Mouse (Mus musculus) spleen, adult 2 months (tissue): ENCODE results near the gene Gtf2a2. TPM values are rescaled to one million over a fixed set of nuclear protein-coding genes. Genes with fewer than 3 reads are reported as not detected.

Experiments
- DNase-seq, 2 experiments: peaks; one replicate each; pipeline versions ENCODE4 v3.0.0 to v3.0.0-alpha.2; 2012 to 2021; ENCODE audit warnings: low spot score in 2 of 2, low read depth in 1 of 2
- H3K27ac ChIP-seq: fragments of 200-500 bp; 2 replicates; pipeline ENCODE4 v1.5.1; 2012; ENCODE audit warnings: low read length, inconsistent platforms; ENCODE audit not compliant: insufficient read depth
- H3K27me3 ChIP-seq: fragments of 200-500 bp; 2 replicates; pipeline ENCODE4 v1.6.1; 2012; ENCODE audit warnings: mild to moderate bottlenecking, moderate library complexity, low read length, inconsistent platforms; ENCODE audit not compliant: control insufficient read depth, insufficient read depth
- H3K36me3 ChIP-seq: fragments of 200-500 bp; 2 replicates; pipeline ENCODE4 v1.6.1; 2012; ENCODE audit warnings: mild to moderate bottlenecking, low read length, inconsistent platforms; ENCODE audit not compliant: control insufficient read depth, insufficient read depth
- H3K4me1 ChIP-seq: fragments of 200-500 bp; 2 replicates; pipeline ENCODE4 v1.6.1; 2011; ENCODE audit warnings: inconsistent platforms; ENCODE audit not compliant: control insufficient read depth, insufficient read depth, insufficient read length
- H3K4me3 ChIP-seq: fragments of 200-500 bp; 2 replicates; pipeline ENCODE4 v1.5.1; 2011; ENCODE audit warnings: mild to moderate bottlenecking, inconsistent platforms; ENCODE audit not compliant: insufficient read depth, insufficient read length; ENCODE audit errors: extremely low read depth
- CTCF ChIP-seq: fragments of 200-500 bp; IDR thresholded peaks from 2 replicates; pipeline ENCODE4 v1.5.1; 2011; ENCODE audit warnings: mild to moderate bottlenecking, inconsistent platforms; ENCODE audit not compliant: insufficient read depth, insufficient read length, insufficient replicate concordance; ENCODE audit errors: extremely low read depth
- POLR2A ChIP-seq: fragments of 200-500 bp; IDR thresholded peaks from 2 replicates; pipeline ENCODE4 v1.6.1; 2011; ENCODE audit warnings: low read depth, low read length, inconsistent platforms
- WGBS: fragments of 180-500 bp; shearing (Covaris S2); methylation state at CpG from one replicate; pipeline ENCODE4 v1.1.7; 2018; 5-methylcytosine and 5-hydroxymethylcytosine counted together
- polyA plus RNA-seq: library from polyadenylated mRNA; depleted of rRNA; stranded (reverse); fragments of >200 nt; gene quantifications from 2 replicates; pipeline ENCODE4 v1.2.3, GENCODE M21; 2012; rRNA removed

The Gtf2a2 gene
- polyA plus RNA-seq, 1 experiment: 11.2 TPM

GRCm38 (mm10) chr9:70053411-70053810, 41.1 kb downstream of the Gtf2a2 start:
- Histone ChIP-seq H3K4me1 (peaks cover 2% of the 10 kb centered on the region; the same call in 1 of the 2 replicates), H3K4me3 (no peak overlapping the region), H3K36me3 (no peaks in the 10 kb centered on the region), H3K27ac (no peak overlapping the region), H3K27me3 (no peaks in the 10 kb centered on the region)
- 67% methylated on average over 3 of the region's 3 CpGs for WGBS
- TF ChIP-seq CTCF (no peak), POLR2A (no peak)
- DNase-seq: no peak

- no peaks in the 10 kb centered on the region for H3K36me3 ChIP-seq
- H3K27me3 ChIP-seq: no peaks in the 10 kb centered on the region
- TF ChIP-seq CTCF: no peak
- TF ChIP-seq POLR2A: no peak
- 69% methylated on average over 3 of the region's 3 CpGs for WGBS
- no peak for DNase-seq
- H3K4me3 ChIP-seq: no peak overlapping the region
- H3K27ac ChIP-seq: no peak overlapping the region
- no peaks in the 10 kb centered on the region; the same call in 1 of the 2 replicates for H3K4me1 ChIP-seq
Measured at GRCm38 (mm10) chr9:70062012-70062411, 49.7 kb downstream of the Gtf2a2 start.

GRCm38 (mm10) chr9:70067497-70067896, 55.1 kb downstream of the Gtf2a2 start:
- TF ChIP-seq CTCF (no peak), POLR2A (no peak)
- H3K27me3 ChIP-seq: no peaks in the 10 kb centered on the region
- WGBS: 97% methylated on average over 3 of the region's 3 CpGs
- H3K4me1 ChIP-seq: no peaks in the 10 kb centered on the region; the same call in 1 of the 2 replicates
- no peak for DNase-seq
- H3K27ac ChIP-seq: no peak overlapping the region
- H3K4me3 ChIP-seq: no peak overlapping the region
- H3K36me3 ChIP-seq: no peaks in the 10 kb centered on the region

GRCm38 (mm10) chr9:70069961-70070435, 57.6 kb downstream of the Gtf2a2 start:
- no peaks in the 10 kb centered on the region for H3K36me3 ChIP-seq
- no peak overlapping the region for H3K27ac ChIP-seq
- H3K4me3 ChIP-seq: no peak overlapping the region
- no peak for DNase-seq
- 86% methylated on average over 8 of the region's 8 CpGs for WGBS
- H3K27me3 ChIP-seq: no peaks in the 10 kb centered on the region
- TF ChIP-seq POLR2A: no peak
- no peak for TF ChIP-seq CTCF
- no peaks in the 10 kb centered on the region for H3K4me1 ChIP-seq

DNA sequence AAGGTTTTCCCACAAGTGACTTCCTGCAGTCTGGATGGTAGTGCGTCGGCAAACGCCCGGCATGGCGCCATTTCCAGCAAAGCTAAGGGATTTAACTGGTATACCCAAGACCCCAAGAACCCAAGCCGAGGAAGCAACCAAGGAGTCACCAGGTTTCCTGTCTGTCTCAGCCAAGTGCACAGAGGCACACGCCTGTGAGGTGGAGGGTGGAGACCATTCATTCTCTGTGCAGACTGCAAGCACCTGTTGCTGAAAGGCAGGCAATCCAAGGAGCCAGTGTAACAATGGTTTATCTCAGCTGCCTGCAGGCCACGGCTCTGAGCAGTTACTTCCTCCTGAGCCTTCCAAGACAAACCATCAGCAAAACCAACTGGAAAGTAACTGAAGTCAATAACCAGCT, 60.0 kb downstream of the Gtf2a2 start:
- DNase-seq: no peak
- TF ChIP-seq CTCF (no peak), POLR2A (no peak)
- Histone ChIP-seq H3K27ac (no peak overlapping the region), H3K27me3 (no peaks in the 10 kb centered on the region), H3K4me3 (no peak overlapping the region), H3K36me3 (no peaks in the 10 kb centered on the region), H3K4me1 (no peaks in the 10 kb centered on the region)
- WGBS: 64% methylated on average over 8 of the region's 8 CpGs

Other genes with a start within 250 kb of the Gtf2a2 start
- gene Bnip2, start 23.1 kb upstream of the Gtf2a2 start, polyA plus RNA-seq: 16.1 and 19.0 TPM in 2 replicates
- gene Gcnt3, start 25.5 kb downstream of the Gtf2a2 start, polyA plus RNA-seq: not detected in 2 replicates
- 0.26 and 0.50 TPM in 2 replicates for gene Fam81a, start 130.0 kb downstream of the Gtf2a2 start, polyA plus RNA-seq
- gene Myo1e, start 194.8 kb downstream of the Gtf2a2 start, polyA plus RNA-seq: 15.4 and 16.6 TPM in 2 replicates